Mouse (Mus musculus): ENCODE data around the gene CK137956.

- TF ChIP-seq GATA1 (IDR thresholded peaks at IDR 0.05; ENCODE audit: borderline replicate concordance, low read length) (no peak), FLI1 (IDR thresholded peaks at IDR 0.05; ENCODE audit: low read length) (no peak)
Measured at GRCm38 (mm10) chr4:127878966-127879365, 91.8 kb downstream of the CK137956 start.

All from megakaryocyte, embryonic 14.5 days (primary cell).